Mouse (Mus musculus) heart, adult 2 months (tissue): Measurements from ENCODE around the gene Cd109.

ENCODE experiments used
- CTCF ChIP-seq: fragments of 200-600 bp; IDR thresholded peaks from 2 replicates; pipeline ENCODE4 v1.8.1; 2022; ENCODE audit warnings: antibody characterized with exemption, mild to moderate bottlenecking, moderate library complexity
- POLR2A ChIP-seq: fragments of 200-500 bp; IDR thresholded peaks from 2 replicates; pipeline ENCODE4 v1.6.1; 2011; ENCODE audit warnings: mild to moderate bottlenecking, low read depth, low read length, control low read depth; ENCODE audit not compliant: insufficient read depth

DNA sequence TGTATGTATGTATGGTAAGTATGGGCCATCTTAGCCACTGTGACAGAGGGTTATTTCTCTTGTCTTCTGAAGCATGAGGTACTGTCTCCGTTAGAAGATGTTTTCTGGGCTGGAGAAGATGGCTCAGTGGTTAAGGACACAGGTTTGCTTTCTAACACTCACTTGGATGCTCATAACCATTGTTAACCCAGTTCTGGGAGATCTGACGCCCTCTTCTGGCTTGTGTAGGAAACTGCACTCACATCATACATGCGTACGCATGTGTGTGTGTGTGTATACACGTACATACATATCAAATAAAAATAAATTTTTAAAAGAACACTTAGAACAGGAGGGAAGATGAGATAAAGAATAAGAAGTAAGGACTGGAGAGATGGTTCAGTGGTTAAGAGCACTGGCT lies 38.9 kb upstream of the Cd109 start:
- TF ChIP-seq CTCF (no peak), POLR2A (no peak)
